Comparison of ENCODE assay signal across 22 mouse cellular contexts in the genomic region with DNA sequence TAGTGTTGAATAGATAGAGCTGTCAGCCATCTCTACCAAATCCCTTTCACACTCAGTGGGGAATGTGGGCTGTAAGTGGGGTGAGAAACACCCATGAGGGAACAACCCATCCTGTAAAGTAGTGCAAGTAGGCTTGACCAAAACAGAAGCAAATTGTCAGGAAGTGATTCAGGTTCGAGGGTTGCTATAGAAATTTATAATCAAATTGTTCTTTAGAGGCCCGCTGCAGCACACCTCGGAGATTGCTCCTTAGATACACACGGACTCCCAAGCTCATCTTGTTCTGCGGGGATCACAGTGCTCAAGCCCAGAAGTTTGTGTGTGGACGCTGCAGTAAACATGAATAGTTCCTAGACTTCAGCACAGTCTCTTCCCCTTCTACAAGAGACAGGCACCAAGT. TPM values are rescaled to one million over a fixed set of nuclear protein-coding genes. Genes with fewer than 3 reads are reported as not detected.
"Had no signal": no experiment of that assay in that cellular context is flagged by ENCODE, and none has a peak within 500 bp of the region (broad histone marks: within the 10 kb centered on the region; RNA-seq: fewer than 3 reads in every experiment).

Gene Klrg1, minus strand, starts transcription at position 101 of the 400 bp plus-strand sequence.

- ATAC-seq: midbrain, embryonic 13.5 days; midbrain, embryonic 15.5 days had no signal

- H3K4me3 ChIP-seq: megakaryocyte, embryonic 14.5 days; midbrain, embryonic 13.5 days; midbrain, embryonic 15.5 days; myocyte; neural tube, embryonic 13.5 days; neural tube, embryonic 15.5 days; stomach, embryonic 15.5 days had no signal

- H3K4me1 ChIP-seq: megakaryocyte, embryonic 14.5 days; midbrain, embryonic 13.5 days; midbrain, embryonic 15.5 days; neural tube, embryonic 13.5 days; neural tube, embryonic 15.5 days; stomach, embryonic 15.5 days had no signal

- DNase-seq: lung, adult 18-20 months; lung, embryonic 14.5 days; lung, postnatal 10 days; lung, postnatal 36 days; right cerebral cortex, postnatal 14 days; thymus, adult 2 months; thymus, postnatal 25 days; thymus, postnatal 4 days had no signal

- H3K27me3 ChIP-seq: midbrain, embryonic 13.5 days; midbrain, embryonic 15.5 days; neural tube, embryonic 13.5 days; neural tube, embryonic 15.5 days; stomach, embryonic 15.5 days had no signal

- H3K36me3 ChIP-seq: midbrain, embryonic 13.5 days; midbrain, embryonic 15.5 days; neural tube, embryonic 13.5 days; neural tube, embryonic 15.5 days; stomach, embryonic 15.5 days had no signal

- H3K27ac ChIP-seq: macrophage; midbrain, embryonic 13.5 days; midbrain, embryonic 15.5 days; neural tube, embryonic 13.5 days; neural tube, embryonic 15.5 days; stomach, embryonic 15.5 days; stomach, postnatal 0 days had no signal

- H3K4me2 ChIP-seq: lung, embryonic 14.5 days; midbrain, embryonic 11.5 days; midbrain, embryonic 13.5 days; midbrain, embryonic 15.5 days; neural tube, embryonic 13.5 days; neural tube, embryonic 15.5 days; stomach, embryonic 15.5 days had no signal

- H3K9ac ChIP-seq: lung, embryonic 14.5 days; midbrain, embryonic 13.5 days; midbrain, embryonic 15.5 days; neural tube, embryonic 13.5 days; neural tube, embryonic 15.5 days; stomach, embryonic 15.5 days had no signal

- H3K9me3 ChIP-seq: megakaryocyte, embryonic 14.5 days; midbrain, embryonic 13.5 days; midbrain, embryonic 15.5 days; neural tube, embryonic 13.5 days; neural tube, embryonic 15.5 days; stomach, embryonic 15.5 days had no signal

RNA-seq across cellular contexts. Expression of gene Klrg1, which starts in this region (rescaled TPM):
- total RNA-seq: megakaryocyte progenitor cell, adult 5-6 weeks had no signal
- polyA plus RNA-seq: liver, embryonic 16.5 days; lung, embryonic 14.5 days; lung, embryonic 16.5 days; macrophage; myocyte; neural tube, embryonic 11.5 days; stomach, embryonic 15.5 days had no signal
